Mouse (Mus musculus): ENCODE results near the gene Ccdc61. TPM values are rescaled to one million over a fixed set of nuclear protein-coding genes. Genes with fewer than 3 reads are reported as not detected.

Ccdc61 gene
- polyA plus RNA-seq (2014; fragmentation: Nextera tagmentation; extraction: Ambion mirVana) = 22.6 and 26.5 TPM in 2 replicates

DNA sequence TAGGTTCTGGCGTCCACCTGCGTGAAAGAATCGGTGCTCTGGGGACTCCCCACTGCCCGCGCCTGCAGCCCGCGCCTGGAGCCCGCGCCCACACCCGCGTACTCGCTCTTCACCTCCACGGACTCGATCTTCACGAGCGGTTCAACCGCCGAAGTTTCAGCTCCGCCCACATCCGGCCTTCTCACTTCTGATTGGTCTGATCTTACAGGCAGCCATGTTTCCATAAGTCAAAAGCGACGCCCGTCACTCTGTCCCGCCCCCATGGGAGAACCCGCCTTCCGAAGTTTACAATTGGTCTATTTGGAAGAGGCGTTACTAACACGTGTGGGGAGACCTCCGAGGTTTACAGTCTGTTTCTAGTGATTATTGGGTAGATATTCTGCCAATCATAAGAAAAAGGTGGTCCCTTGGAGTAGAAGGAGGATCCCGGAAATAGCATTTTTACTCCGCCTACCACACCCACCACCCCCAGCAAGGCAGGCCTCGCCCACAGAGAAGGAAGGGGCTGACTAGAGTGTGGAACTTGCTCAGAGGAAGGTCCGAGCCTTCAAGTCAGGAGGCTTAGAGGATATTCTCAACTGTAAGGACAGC lies at the start of gene Ccdc61:
Gene Ccdc61 (minus strand): TSS at position 175 of the 591 bp plus-strand sequence.
- Histone ChIP-seq H3K27ac (replicated peaks; ENCODE audit: low read depth, low read length) (no peak within 1 kb of the TSS), H3K4me2 (ENCODE audit: low read depth, low read length) (peak within 1 kb of the TSS; percentile 57), H3K36me3 (replicated peaks; ENCODE audit: control insufficient read depth, insufficient read depth, low read depth, low read length) (no peaks in the 10 kb centered on the region), H3K4me3 (ENCODE audit: low read depth, low read length) (peak within 1 kb of the TSS; percentile 83), H3K27me3 (ENCODE audit: control insufficient read depth, insufficient read depth, low read length) (no peaks in the 10 kb centered on the region), H3K4me1 (ENCODE audit: control insufficient read depth, insufficient read depth, low read length) (no peaks in the 10 kb centered on the region; the same call in 1 of the 2 replicates), H3K9ac (replicated peaks; ENCODE audit: low read length) (peak within 1 kb of the TSS; percentile 64), H3K9me3 (replicated peaks; ENCODE audit: control insufficient read depth, low read length) (no peaks in the 10 kb centered on the region)
- ATAC-seq (replicated peaks; ENCODE audit: insufficient number of reproducible peaks, low FRiP score, low TSS enrichment, low read depth) (peak; percentile 98), DNase-seq (ENCODE audit: low spot score) (peak; percentile 99)
- WGBS = under 1% methylated on average over 33 of the region's 33 CpGs

DNA sequence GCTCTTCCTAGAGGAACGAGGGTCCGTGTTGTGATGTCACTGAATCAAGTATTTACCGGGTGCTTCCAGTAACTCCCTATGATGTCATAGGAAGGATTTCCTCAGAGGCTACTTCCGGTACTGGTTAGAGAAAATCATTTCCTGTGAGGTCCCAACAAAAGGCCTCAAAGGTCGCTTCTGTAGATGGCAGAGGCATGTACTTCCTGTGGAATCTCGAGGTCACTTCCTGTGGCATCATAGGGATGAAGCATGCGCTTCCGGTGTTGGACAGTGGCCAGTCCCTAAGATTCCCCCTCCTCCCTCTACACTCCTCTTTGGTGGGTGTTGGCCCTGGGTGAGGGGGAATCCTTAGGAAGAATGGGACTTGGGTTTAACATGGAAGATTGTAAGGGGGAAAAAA lies 49.2 kb upstream of the Ccdc61 start:
- Histone ChIP-seq H3K9ac (replicated peaks; ENCODE audit: low read length) (no peak overlapping the region), H3K4me3 (ENCODE audit: low read depth, low read length) (no peak overlapping the region), H3K27me3 (ENCODE audit: control insufficient read depth, insufficient read depth, low read length) (peaks cover 68% of the 10 kb centered on the region), H3K4me1 (ENCODE audit: control insufficient read depth, insufficient read depth, low read length) (peaks cover 6% of the 10 kb centered on the region), H3K9me3 (replicated peaks; ENCODE audit: control insufficient read depth, low read length) (no peaks in the 10 kb centered on the region), H3K27ac (replicated peaks; ENCODE audit: low read depth, low read length) (no peak overlapping the region), H3K36me3 (replicated peaks; ENCODE audit: control insufficient read depth, insufficient read depth, low read depth, low read length) (no peaks in the 10 kb centered on the region), H3K4me2 (ENCODE audit: low read depth, low read length) (no peak overlapping the region)
- ATAC-seq (replicated peaks; ENCODE audit: insufficient number of reproducible peaks, low FRiP score, low TSS enrichment, low read depth) (no peak), DNase-seq (ENCODE audit: low spot score) (no peak)
- 64% methylated on average over 8 of the region's 8 CpGs for WGBS

DNA sequence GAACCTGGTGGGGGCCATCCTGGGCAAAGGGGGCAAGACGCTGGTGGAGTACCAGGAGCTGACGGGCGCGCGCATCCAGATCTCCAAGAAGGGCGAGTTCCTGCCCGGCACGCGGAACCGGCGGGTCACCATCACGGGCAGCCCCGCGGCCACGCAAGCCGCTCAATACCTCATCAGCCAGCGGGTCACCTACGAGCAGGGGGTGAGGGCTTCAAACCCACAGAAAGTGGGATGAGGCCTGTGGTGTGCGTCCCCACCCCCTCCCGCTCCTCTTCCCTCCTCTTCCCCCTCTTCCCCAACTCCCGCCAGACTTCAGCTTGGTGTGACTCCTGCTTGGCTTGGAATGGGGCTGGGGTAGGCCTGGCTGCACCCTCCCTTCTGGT lies 48.2 kb upstream of the Ccdc61 start:
- ATAC-seq (replicated peaks; ENCODE audit: insufficient number of reproducible peaks, low FRiP score, low TSS enrichment, low read depth) (no peak), DNase-seq (ENCODE audit: low spot score) (no peak)
- H3K4me2 ChIP-seq (ENCODE audit: low read depth, low read length) = peak overlapping the region; percentile 99
- peak overlapping the region; percentile 57 for H3K9ac ChIP-seq (replicated peaks; ENCODE audit: low read length)
- under 1% methylated on average over 20 of the region's 21 CpGs for WGBS
- H3K36me3 ChIP-seq (replicated peaks; ENCODE audit: control insufficient read depth, insufficient read depth, low read depth, low read length) = no peaks in the 10 kb centered on the region
- H3K9me3 ChIP-seq (replicated peaks; ENCODE audit: control insufficient read depth, low read length) = no peaks in the 10 kb centered on the region
- H3K27me3 ChIP-seq (ENCODE audit: control insufficient read depth, insufficient read depth, low read length) = peaks cover 60% of the 10 kb centered on the region
- peak overlapping the region; percentile 46 for H3K4me3 ChIP-seq (ENCODE audit: low read depth, low read length)
- no peak overlapping the region for H3K27ac ChIP-seq (replicated peaks; ENCODE audit: low read depth, low read length)
- H3K4me1 ChIP-seq (ENCODE audit: control insufficient read depth, insufficient read depth, low read length) = peaks cover 6% of the 10 kb centered on the region

DNA sequence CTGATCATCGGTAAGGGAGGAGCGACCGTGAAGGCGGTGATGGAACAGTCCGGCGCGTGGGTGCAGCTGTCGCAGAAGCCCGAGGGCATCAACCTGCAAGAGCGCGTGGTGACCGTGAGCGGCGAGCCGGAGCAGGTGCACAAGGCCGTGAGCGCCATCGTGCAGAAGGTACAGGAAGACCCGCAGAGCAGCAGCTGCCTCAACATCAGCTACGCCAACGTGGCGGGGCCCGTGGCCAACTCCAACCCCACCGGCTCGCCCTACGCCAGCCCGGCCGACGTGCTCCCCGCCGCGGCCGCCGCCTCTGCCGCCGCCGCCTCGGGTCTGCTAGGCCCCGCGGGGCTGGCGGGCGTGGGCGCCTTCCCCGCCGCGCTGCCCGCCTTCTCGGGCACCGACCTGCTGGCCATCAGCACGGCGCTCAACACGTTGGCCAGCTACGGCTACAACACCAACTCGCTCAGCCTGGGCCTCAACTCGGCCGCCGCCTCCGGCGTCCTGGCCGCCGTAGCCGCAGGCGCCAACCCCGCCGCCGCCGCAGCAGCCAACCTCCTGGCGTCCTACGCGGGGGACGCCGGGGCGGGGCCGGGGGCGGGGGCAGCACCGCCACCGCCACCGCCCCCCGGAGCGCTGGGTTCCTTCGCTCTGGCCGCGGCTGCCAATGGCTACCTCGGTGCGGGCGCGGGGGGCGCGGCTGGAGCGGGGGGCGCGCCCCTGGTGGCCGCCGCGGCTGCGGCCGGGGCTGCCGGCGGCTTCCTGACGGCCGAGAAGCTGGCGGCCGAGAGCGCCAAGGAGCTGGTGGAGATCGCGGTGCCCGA lies 47.6 kb upstream of the Ccdc61 start:
- peaks cover 54% of the 10 kb centered on the region for H3K27me3 ChIP-seq (ENCODE audit: control insufficient read depth, insufficient read depth, low read length)
- peaks cover 5% of the 10 kb centered on the region for H3K4me1 ChIP-seq (ENCODE audit: control insufficient read depth, insufficient read depth, low read length)
- peak overlapping the region; percentile 46 for H3K4me3 ChIP-seq (ENCODE audit: low read depth, low read length)

DNA sequence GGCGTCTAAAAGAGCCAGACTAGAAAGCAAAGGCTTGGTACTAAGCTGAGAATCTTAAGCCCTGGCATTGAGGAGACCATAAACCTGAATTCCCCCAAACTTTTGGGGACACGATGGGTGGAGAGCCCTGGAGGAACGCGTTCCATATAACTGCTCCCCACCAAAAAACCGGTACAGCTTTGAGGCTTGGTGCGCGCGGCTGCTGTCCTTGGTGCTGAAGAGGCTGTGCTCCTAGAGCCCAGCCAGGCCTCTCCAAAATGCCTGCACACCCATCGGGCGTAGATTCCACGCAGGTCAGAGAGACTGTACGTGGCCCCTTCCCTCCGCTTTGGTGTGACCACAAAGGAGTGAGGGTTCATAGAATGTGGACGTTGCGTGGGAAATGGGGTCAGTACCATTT lies 41.2 kb upstream of the Ccdc61 start:
- DNase-seq (ENCODE audit: low spot score) (peak; percentile 80), ATAC-seq (replicated peaks; ENCODE audit: insufficient number of reproducible peaks, low FRiP score, low TSS enrichment, low read depth) (no peak)
- Histone ChIP-seq H3K4me2 (ENCODE audit: low read depth, low read length) (no peak overlapping the region), H3K27me3 (ENCODE audit: control insufficient read depth, insufficient read depth, low read length) (peaks cover 3% of the 10 kb centered on the region), H3K27ac (replicated peaks; ENCODE audit: low read depth, low read length) (no peak overlapping the region), H3K4me3 (ENCODE audit: low read depth, low read length) (no peak overlapping the region), H3K4me1 (ENCODE audit: control insufficient read depth, insufficient read depth, low read length) (no peaks in the 10 kb centered on the region; the same call in 1 of the 2 replicates), H3K36me3 (replicated peaks; ENCODE audit: control insufficient read depth, insufficient read depth, low read depth, low read length) (no peaks in the 10 kb centered on the region), H3K9me3 (replicated peaks; ENCODE audit: control insufficient read depth, low read length) (no peaks in the 10 kb centered on the region), H3K9ac (replicated peaks; ENCODE audit: low read length) (no peak overlapping the region)
- 21% methylated on average over 15 of the region's 15 CpGs for WGBS

More for the DNA sequence above, 47.6 kb upstream of the Ccdc61 start:
- Histone ChIP-seq H3K36me3 (replicated peaks; ENCODE audit: control insufficient read depth, insufficient read depth, low read depth, low read length) (no peaks in the 10 kb centered on the region), H3K4me2 (ENCODE audit: low read depth, low read length) (peak overlapping the region; percentile 99), H3K9me3 (replicated peaks; ENCODE audit: control insufficient read depth, low read length) (no peaks in the 10 kb centered on the region), H3K9ac (replicated peaks; ENCODE audit: low read length) (peak overlapping the region; percentile 57), H3K27ac (replicated peaks; ENCODE audit: low read depth, low read length) (no peak overlapping the region)
- under 1% methylated on average over 95 of the region's 107 CpGs for WGBS
- DNase-seq (ENCODE audit: low spot score) (peak; percentile 64), ATAC-seq (replicated peaks; ENCODE audit: insufficient number of reproducible peaks, low FRiP score, low TSS enrichment, low read depth) (peak; percentile 20; the same call in 1 of the 2 replicates)

GRCm38 (mm10) chr7:18950523-18951315 lies 40.5 kb upstream of the Ccdc61 start:
- Histone ChIP-seq H3K4me1 (ENCODE audit: control insufficient read depth, insufficient read depth, low read length) (no peaks in the 10 kb centered on the region; the same call in 1 of the 2 replicates), H3K9me3 (replicated peaks; ENCODE audit: control insufficient read depth, low read length) (no peaks in the 10 kb centered on the region), H3K27ac (replicated peaks; ENCODE audit: low read depth, low read length) (peak overlapping the region; percentile 47; the same call in 1 of the 2 replicates), H3K36me3 (replicated peaks; ENCODE audit: control insufficient read depth, insufficient read depth, low read depth, low read length) (no peaks in the 10 kb centered on the region), H3K4me3 (ENCODE audit: low read depth, low read length) (no peak overlapping the region), H3K27me3 (ENCODE audit: control insufficient read depth, insufficient read depth, low read length) (no peaks in the 10 kb centered on the region), H3K9ac (replicated peaks; ENCODE audit: low read length) (no peak overlapping the region), H3K4me2 (ENCODE audit: low read depth, low read length) (no peak overlapping the region)
- WGBS = 22% methylated on average over 18 of the region's 18 CpGs
- ATAC-seq (replicated peaks; ENCODE audit: insufficient number of reproducible peaks, low FRiP score, low TSS enrichment, low read depth) = no peak
- DNase-seq (ENCODE audit: low spot score) = peak; percentile 54

GRCm38 (mm10) chr7:18949781-18950522 lies 39.7 kb upstream of the Ccdc61 start:
- peak; percentile 72 for DNase-seq (ENCODE audit: low spot score)
- peak; percentile 88 for ATAC-seq (replicated peaks; ENCODE audit: insufficient number of reproducible peaks, low FRiP score, low TSS enrichment, low read depth)
- no peak overlapping the region for H3K4me3 ChIP-seq (ENCODE audit: low read depth, low read length)
- WGBS = 34% methylated on average over 12 of the region's 12 CpGs
- no peaks in the 10 kb centered on the region for H3K27me3 ChIP-seq (ENCODE audit: control insufficient read depth, insufficient read depth, low read length)
- H3K36me3 ChIP-seq (replicated peaks; ENCODE audit: control insufficient read depth, insufficient read depth, low read depth, low read length) = no peaks in the 10 kb centered on the region
- H3K4me1 ChIP-seq (ENCODE audit: control insufficient read depth, insufficient read depth, low read length) = no peaks in the 10 kb centered on the region; the same call in 1 of the 2 replicates
- no peak overlapping the region for H3K4me2 ChIP-seq (ENCODE audit: low read depth, low read length)
- H3K9me3 ChIP-seq (replicated peaks; ENCODE audit: control insufficient read depth, low read length) = no peaks in the 10 kb centered on the region
- no peak overlapping the region for H3K9ac ChIP-seq (replicated peaks; ENCODE audit: low read length)
- H3K27ac ChIP-seq (replicated peaks; ENCODE audit: low read depth, low read length) = peak overlapping the region; percentile 47; the same call in 1 of the 2 replicates
